Mouse (Mus musculus): ENCODE data around the gene Rxfp2.

- no peak for TF ChIP-seq POLR2A (IDR thresholded peaks at IDR 0.05; ENCODE audit: low read depth, low read length)
- TF ChIP-seq CTCF (conservative IDR thresholded peaks at IDR 0.05; ENCODE audit: insufficient read depth, insufficient read length, low read depth, low read length): no peak
These were observed 3.3 kb downstream of the Rxfp2 start for GRCm38 (mm10) chr5:150021805-150022204.

All from kidney, adult 2 months (tissue).